Mouse (Mus musculus): ENCODE results near the gene Hpgds. TPM values are rescaled to one million over a fixed set of nuclear protein-coding genes. Genes with fewer than 3 reads are reported as not detected.

Gene Hpgds
- total RNA-seq, 2 experiments from 2014 or later = 0.60 to 1.3 TPM

Other genes starting within 250 kb of the Hpgds start
- 10 to 100 TPM; 15.0 to 18.1 TPM for gene Smarcad1, start 102.3 kb downstream of the Hpgds start, total RNA-seq (2021)
- gene C130060K24Rik, start 236.2 kb upstream of the Hpgds start, total RNA-seq (2021) = not detected